Mouse (Mus musculus): Measurements from ENCODE around the gene Gsx2.
A peak's percentile ranks its signal among the peaks of the same experiment; 100 is the strongest.

The Gsx2 gene

DNA sequence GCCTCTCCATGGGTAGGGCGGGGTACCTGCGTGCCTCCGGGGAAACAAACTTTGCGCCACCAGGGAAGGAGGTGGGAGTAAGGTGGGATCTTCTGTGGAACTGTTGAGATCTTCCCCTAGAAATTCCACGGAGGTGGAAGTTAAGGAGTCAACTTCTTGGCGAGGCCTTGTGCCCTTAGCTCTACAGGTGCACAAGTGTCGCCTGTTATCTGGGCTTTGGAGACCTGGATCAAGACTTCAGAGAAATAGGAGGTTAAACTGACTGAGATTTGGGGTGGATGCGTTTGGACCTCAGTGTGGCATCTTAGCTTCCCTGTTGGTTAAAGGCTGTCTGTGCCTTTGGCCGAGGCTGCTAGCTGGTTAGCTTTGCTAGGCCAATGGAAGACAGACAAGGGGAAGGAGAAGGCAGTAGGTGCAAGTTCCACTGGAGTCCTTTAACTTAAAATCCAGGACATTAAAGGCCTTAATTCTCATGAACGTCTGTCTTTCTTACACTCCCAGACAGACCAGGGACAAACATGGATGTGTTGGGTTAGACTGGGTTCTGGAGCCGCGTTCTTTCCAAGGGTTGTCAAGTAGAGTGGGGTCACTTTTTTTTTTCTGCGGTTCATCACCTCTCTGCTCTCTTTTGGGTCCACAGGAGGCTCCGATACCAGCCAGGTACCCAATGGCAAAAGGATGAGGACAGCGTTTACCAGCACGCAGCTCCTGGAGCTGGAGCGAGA lies 1.1 kb downstream of the Gsx2 start:
- no peak for DNase-seq (ENCODE audit: low spot score in 2 of 2)

DNA sequence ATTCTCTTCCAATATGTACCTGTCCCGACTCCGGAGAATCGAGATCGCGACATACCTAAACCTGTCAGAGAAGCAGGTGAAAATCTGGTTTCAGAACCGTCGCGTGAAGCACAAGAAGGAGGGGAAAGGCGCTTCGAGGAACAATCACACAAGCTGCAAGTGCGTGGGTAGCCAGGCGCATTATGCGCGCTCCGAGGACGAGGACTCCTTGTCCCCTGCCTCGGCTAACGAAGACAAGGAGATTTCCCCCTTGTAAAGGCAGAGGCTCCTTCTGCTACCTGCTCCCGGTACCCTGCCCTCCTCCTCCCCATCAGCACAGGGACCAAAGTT lies 1.6 kb downstream of the Gsx2 start:
- DNase-seq (ENCODE audit: low spot score in 2 of 2): no peak

DNA sequence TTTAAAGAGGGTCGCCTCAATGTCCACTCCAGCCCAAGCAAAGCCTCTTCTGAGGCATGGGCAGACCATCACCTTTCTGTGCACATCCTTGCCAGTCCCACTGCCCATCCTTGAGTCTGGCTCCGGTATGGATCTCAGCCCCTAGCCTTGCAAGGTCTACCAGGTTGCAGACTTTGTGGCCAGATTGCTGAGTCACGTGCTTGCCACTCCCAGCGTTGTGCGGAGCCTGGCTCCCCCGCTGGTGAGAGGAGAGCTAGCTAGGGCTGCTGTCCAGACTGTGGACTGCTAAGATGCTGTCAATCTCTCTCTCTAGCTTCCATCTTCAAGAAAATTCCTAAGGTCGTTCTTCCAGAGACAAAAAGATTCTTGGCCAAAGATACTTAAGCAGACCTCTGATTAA lies 4.2 kb downstream of the Gsx2 start:
- DNase-seq (ENCODE audit: low spot score in 2 of 2): no peak

- DNase-seq (ENCODE audit: low spot score in 2 of 2): no peak
Observed at GRCm38 (mm10) chr5:75082439-75082838, 7.0 kb downstream of the Gsx2 start.

DNA sequence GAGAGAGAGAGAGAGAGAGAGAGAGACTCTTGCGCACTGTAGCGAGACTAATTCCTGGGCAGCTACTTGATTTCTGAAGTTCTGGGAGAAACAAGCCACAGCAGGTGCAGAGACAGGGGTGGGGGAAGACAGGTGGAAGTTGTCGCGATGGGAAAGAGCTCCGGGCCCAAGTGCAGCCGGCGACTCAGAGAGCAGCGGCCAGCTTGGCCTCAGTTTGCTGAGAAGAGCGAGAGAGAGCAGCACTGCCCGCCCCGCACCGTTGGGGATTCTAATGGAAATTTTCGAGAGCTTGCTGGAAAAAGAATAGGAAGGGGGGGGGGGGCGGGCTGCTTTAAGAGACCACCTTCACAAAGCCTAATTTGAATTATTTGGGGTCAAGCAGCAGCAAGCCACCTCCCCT lies 7.7 kb downstream of the Gsx2 start:
- no peak for DNase-seq (ENCODE audit: low spot score in 2 of 2)

GRCm38 (mm10) chr5:75083591-75084392 lies 8.4 kb downstream of the Gsx2 start:
- no peak for DNase-seq (ENCODE audit: low spot score in 2 of 2)

GRCm38 (mm10) chr5:75084393-75084870 lies 9.0 kb downstream of the Gsx2 start:
- DNase-seq (ENCODE audit: low spot score in 2 of 2): no peak

- DNase-seq (ENCODE audit: low spot score in 2 of 2): no peak
Observed at GRCm38 (mm10) chr5:75084871-75085520, 9.6 kb downstream of the Gsx2 start.

DNA sequence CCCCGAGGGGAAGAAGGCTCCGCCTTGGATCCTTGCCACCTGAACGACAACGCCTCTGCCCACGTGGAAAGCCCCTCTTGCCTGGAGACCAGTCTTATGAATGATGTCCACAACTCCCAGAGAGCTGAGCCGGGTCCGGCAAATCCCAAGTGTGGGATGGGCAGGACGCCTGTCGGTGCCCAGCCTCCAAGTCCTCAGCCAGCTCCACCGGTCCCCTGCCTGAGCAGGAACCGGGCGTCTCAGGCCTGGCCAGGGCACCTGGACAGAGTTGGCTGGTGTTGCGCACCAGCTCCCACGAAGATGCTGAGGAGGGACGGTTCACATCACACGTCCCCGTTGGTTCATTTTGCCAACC lies 10.1 kb downstream of the Gsx2 start:
- DNase-seq (ENCODE audit: low spot score in 2 of 2): no peak

GRCm38 (mm10) chr5:75085906-75086305 lies 10.5 kb downstream of the Gsx2 start:
- DNase-seq (ENCODE audit: low spot score in 2 of 2): no peak

DNA sequence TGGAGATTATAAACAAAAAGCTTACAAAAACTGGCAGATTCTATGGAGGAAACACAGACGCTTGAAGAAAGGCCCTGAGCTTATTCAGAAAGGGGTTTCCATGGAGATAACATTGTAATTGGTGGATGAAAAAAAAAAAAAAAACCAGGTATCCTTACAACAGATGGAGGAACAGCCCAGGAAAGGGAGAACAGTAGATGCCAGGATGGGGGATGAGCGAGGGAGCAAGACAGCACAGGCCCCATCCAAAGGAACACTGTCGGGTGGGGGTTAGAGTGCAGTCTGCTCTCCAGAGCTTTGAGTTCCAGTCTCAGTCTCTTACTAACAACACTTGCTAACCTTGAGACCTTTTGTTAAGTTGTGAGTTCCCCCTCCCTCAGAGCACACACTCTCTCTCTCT lies 31.1 kb downstream of the Gsx2 start:
- no peak for DNase-seq (ENCODE audit: low spot score in 2 of 2)

GRCm38 (mm10) chr5:75109368-75109767 lies 34.0 kb downstream of the Gsx2 start:
- no peak for DNase-seq (ENCODE audit: low spot score in 2 of 2)

DNA sequence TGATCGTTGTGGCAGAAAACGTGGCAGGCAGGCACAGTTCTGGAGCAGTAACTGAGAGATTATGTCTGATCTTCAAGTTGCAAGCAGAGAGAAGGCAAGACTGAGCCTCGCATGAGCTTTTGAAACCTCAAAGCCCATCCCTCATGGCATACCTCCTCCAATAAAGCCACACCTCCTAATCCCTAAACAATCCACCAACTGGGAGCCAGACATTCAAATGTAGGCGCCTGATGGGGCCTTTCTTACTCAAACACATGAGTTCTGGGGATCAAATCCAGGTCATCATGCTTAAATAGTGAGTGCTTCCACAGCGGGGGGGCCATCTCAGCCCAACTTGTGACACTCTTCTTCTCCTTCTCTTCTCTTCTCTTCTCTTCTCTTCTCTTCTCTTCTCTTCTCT lies 36.4 kb downstream of the Gsx2 start:
- no peak for DNase-seq (ENCODE audit: low spot score in 2 of 2)

DNA sequence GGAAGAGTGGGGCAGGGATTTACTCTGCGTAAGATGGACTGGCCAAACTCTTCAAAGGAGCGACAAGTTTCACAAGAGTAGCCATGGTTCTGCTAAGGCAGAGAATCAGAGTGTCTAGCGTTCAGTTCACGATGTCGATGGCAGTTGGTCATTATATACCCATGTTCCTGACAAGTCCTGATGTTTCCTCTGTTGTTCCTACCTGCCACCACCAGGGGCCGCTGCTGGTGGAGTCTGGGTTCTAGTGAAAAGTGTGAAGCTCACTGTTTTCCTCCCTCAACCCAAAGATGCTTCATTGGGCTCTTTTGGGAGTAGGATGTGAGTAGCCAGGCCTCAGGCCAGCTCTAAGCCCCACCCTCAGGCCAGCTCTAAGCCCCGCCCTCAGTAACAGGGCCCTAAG lies 43.4 kb downstream of the Gsx2 start:
- DNase-seq (ENCODE audit: low spot score in 2 of 2): no peak

DNA sequence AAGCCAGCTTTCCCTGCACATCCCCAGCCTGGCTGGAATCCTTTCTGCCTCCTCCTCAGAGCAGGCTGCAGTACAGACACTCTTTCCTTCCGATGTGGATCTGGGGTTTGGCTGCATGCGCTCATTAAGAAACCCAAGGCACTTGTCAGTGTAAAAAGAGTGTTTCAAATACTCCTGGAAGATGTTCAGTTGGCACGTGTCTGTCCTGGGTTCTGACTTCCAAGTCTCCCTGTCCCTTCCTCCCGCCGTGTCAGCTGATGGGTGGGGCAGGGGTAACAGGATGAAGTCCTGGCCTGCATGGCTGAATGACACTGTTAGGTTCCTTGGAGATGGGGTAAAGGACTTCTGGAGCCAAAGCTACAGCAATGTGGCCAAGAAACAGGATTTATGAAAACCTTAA lies 46.2 kb downstream of the Gsx2 start:
- DNase-seq (ENCODE audit: low spot score in 2 of 2): peak in 1 of 2 experiments; percentile 12

All from frontal cortex, postnatal 36 days (tissue).